Mouse (Mus musculus): ENCODE measurements around the gene Mtus2.

Mtus2 gene

DNA sequence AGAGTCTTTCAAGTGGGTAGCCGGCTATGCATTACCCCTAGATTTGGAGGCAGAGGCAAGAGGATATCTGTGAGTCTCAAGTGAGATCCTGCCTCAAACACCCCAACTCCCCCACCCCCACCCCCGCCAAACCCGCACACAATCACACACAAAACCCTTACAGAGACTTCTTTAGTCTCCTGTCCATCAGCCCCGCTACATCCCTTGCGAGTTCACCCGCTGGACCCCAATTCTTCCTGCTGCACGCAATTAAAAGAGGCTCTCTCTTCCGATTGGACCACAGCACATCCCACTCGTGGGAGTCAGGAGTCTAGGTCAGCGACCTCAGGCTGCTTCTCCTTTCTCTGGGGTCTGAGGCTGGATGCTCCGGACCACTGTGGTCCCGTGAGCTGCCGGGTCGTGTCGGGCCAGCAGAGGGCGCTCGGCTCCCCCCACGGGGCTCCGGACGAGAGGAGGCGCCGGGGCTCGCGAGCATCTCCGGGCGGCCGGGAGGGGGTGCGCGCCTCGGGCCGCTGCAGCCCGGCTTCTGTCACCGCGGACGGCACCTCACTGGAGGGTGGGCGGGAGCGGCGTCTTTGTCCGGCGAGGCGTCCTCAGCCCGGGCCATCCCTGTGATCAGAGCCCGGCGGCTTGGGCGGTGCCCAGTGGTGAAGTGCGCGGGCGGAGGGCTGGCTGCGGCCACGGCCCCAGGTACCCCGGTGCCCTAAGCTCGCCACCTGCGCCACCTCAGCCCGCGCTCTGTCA lies at the start of gene Mtus2:
Gene Mtus2, plus strand, starts transcription at position 500 of the 744 bp plus-strand sequence.
- ChIA-PET CTCF (interaction anchor here (0.5 to 3.1 kb wide), 41 partner anchors 7 to 1509 kb away, joined by 3 to 15 read pairs (median 4); no protein-coding TSS in a partner anchor), POLR2A (interaction anchor here in 3 of 4 experiments (0.5 to 1.5 kb wide), 14 partner anchors 8 to 771 kb away, joined by 3 to 6 read pairs (median 3); no protein-coding TSS in a partner anchor)

DNA sequence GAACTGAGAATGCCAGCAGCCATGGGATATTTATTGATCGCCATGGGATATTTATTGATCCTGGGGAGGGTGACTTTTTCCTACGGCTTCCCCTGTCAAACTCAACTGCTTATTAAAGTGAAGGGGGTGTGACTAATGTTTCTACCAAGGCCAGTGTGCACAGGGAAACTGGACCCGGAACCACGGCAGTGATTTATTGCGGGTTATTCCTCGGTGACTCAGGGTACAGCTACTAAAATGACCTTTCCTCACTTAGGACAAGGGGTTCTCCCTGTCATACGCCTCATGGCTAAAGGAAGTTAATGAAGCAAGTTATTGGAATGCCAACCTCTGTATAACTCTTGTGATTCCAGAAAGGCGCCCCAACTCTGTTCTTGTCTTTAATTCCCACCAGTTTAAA lies 49.3 kb upstream of the Mtus2 start:
- POLR2A ChIA-PET = interaction anchor here in 1 of 4 experiments (0.9 to 1.9 kb wide), 2 partner anchors 9 to 13 kb away, joined by 3 to 5 read pairs; partner anchors contain the start of gene Slc46a3
- CTCF ChIA-PET = interaction anchor here in 2 of 4 experiments (0.6 to 2.0 kb wide), 3 partner anchors 10 to 15 kb away, joined by 5 to 7 read pairs (median 7); partner anchors contain the start of gene Slc46a3 (in 1 of the 2)

DNA sequence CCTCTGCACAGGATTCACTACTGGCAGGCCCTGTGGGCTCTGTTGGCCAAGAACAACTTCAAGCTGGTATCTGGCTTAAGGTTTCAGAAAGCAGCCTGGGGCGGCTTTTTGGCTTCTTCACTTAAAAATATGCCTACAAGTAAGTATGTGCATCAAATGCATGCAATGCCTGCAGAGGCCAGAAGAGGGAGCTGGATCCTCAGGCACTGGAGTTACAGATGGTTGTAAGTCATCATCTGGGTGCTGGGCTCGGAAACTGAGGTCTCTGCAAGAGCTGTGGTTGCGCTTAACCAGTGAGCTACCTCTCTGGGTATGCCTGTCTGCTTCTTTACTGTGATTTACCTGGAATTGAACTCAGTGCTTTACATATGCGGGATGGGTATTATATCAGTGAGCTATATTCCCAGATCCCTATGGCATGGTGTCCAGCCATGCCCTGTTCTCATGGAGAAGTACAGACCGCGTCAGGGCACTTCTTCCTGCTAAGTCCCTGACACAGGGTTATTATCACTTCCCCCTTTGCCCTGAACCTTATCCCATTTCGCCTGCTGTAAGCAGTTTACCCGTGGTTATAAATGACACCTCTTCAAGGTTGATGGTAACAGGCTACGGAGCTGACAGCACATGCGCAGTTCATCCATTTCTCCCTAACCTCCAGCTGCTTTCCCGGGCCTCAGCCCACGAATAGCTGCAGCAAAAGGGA lies 46.2 kb upstream of the Mtus2 start:
- ChIA-PET CTCF (interaction anchor here (0.6 to 2.3 kb wide), 20 partner anchors 8 to 1367 kb away, joined by 3 to 16 read pairs (median 4); partner anchors contain the start of genes Slc46a3 (in 2 of the 4) and Mtus2 (in 1 of the 4)), POLR2A (interaction anchor here in 2 of 4 experiments (0.5 to 0.9 kb wide), 4 partner anchors 15 to 497 kb away, joined by 3 to 6 read pairs (median 4); partner anchors contain the start of gene Slc46a3 (in 1 of the 2))

DNA sequence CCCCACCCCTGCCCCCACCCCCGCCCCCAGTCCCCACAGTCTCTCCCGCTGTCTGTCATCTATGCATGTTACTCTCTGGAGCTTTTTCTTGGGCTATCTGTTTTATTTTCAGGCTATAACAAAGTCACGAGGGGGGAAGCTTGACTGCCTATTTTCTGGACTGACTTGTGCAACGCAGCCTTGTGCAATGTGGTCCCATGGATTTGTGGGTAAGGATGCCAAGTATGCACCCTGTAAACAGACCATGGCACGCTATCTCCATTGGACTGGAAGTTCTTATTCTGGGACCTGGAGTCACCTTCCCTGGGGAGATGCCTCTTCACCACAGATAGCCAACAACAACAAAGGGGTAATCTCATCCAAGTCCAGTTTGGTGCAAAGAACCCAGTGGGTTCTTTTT lies 45.4 kb upstream of the Mtus2 start:
- CTCF ChIA-PET = interaction anchor here (0.6 to 1.6 kb wide), 10 partner anchors 8 to 1366 kb away, joined by 3 to 11 read pairs (median 4); partner anchors contain the start of gene Slc46a3 (in 1 of the 4)
- POLR2A ChIA-PET = interaction anchor here in 1 of 4 experiments (0.6 kb wide), 1 partner anchor 19 kb away, joined by 3 read pairs; no protein-coding TSS in a partner anchor

DNA sequence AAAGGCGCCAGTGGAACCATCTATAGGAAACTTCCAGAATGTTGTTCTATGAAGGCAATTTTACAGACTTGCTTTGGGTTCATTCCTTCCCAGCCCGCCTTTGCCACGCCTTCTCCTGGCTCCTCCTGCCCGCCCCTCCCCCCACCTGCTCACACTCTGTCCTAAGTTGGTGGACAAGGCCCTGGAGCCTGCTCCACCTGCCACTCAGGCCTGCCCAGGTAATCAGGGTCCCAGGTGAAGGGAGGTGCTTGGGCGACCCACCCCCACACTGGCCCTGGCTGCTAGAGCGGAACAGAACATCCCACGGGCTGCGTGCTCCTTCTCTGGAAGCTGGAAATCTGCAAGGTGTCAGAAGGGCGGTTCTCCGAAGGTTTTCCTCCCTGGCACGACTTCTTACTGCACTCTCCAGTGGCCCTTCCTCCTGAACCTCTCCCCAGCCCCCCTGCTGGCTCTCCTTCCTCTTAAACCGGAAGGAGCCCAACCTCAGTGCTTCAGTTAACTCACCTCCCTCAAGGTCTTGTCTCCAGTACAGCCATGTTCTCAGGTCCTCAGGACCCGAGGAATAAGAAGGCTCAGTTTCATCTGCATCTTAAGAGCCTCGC lies 43.8 kb upstream of the Mtus2 start:
- ChIA-PET CTCF (interaction anchor here in 3 of 4 experiments (0.7 to 2.0 kb wide), 4 partner anchors 12 to 79 kb away, joined by 3 to 14 read pairs (median 4); no protein-coding TSS in a partner anchor), POLR2A (interaction anchor here in 1 of 4 experiments (0.7 to 2.1 kb wide), 4 partner anchors 39 to 642 kb away, joined by 3 to 7 read pairs (median 4); no protein-coding TSS in a partner anchor)

DNA sequence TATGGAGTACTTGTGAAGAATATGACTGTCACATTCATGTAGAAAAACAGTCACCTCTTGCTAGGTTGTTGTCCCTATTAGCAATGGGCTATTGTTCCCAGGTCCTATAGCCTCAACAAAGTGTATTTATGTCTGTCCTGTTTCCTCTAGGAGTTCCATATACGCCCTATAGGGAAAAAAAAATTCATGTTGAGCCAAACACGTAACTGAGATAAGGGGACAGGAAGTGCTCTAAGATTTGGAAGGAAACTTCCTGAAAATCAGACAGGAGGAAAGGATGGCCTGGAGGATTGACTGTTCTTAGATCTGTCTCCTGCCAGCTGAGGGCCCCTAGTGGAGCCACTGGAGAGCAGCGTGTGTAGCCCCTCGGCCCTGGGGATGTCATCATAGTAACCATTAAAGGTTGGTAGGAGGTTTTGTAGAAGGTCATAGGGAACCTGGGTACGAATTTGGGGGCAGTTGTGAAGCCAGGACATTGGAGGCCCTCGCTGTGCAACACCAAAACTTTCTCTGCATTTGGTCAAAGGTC lies 42.0 kb upstream of the Mtus2 start:
- POLR2A ChIA-PET = interaction anchor here in 1 of 4 experiments (1.2 to 1.5 kb wide), 2 partner anchors 21 to 467 kb away, joined by 3 read pairs; partner anchors contain the start of gene Slc46a3
- CTCF ChIA-PET = interaction anchor here in 3 of 4 experiments (0.5 to 1.4 kb wide), 6 partner anchors 11 to 331 kb away, joined by 3 to 5 read pairs (median 3); no protein-coding TSS in a partner anchor

DNA sequence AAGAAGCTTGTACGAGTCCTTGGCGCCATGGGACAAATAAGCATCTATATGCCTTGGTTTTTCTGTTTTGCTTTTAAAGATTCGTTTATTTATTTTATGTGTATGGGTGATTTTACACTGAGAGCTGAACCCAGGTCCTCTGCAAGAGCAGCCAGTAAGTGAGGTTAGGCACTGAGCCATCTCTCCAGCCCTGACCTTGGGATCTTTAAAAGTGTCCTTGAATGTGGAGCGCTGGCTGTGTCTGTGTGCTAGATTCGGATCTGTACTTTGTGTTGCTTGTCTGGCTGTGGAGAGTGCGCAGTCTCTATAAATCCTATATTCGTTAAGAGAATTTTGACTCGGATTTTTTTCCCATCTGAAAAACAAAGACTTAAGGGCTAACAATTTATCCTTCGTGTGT lies 40.9 kb upstream of the Mtus2 start:
- POLR2A ChIA-PET = interaction anchor here in 1 of 4 experiments (0.5 kb wide), 1 partner anchor 500 kb away, joined by 4 read pairs; no protein-coding TSS in a partner anchor
- CTCF ChIA-PET = interaction anchor here in 3 of 4 experiments (0.7 to 1.4 kb wide), 3 partner anchors 10 to 1054 kb away, joined by 3 to 6 read pairs (median 5); no protein-coding TSS in a partner anchor

DNA sequence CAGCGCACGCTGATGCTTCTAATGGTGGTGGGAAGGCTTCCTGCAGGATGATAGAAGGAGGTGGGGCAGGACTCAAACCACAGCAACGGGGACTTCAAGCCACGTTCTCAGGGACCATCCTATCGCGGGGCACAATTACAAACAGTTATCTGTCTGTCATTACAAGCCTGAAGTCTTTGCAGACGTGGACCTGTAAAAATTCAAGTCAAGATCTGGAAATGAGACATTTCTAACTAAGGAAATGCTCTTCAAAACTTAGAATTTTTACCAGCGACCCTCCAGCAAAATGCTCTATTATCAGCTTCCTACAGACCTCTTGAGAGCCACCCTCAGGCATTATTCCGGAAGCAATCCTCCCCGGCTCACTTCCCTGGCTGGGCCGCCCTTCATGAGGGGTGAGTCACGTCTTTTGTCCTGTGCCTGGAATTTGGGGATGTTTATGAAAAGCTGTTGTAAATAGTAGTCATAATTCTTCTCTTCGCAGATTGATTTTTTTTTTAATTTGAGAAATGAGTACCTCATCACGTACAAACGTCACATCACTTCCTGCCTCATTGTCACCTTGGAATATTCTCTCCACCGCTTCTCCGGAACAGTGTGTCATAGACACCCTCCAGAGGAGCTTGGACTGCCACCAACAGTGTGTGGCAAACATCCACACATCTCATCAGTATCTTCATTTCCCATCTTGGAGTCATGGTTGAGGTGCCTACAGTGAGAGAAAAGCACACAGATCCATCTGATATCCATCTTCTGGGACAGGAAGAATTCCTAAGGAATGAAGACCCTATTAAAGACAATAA lies 38.9 kb upstream of the Mtus2 start:
- ChIA-PET POLR2A (interaction anchor here in 1 of 4 experiments (1.0 kb wide), 1 partner anchor 10 kb away, joined by 3 read pairs; no protein-coding TSS in a partner anchor), CTCF (interaction anchor here in 2 of 4 experiments (0.6 to 0.7 kb wide), 3 partner anchors 11 to 486 kb away, joined by 3 to 5 read pairs (median 3); no protein-coding TSS in a partner anchor)

DNA sequence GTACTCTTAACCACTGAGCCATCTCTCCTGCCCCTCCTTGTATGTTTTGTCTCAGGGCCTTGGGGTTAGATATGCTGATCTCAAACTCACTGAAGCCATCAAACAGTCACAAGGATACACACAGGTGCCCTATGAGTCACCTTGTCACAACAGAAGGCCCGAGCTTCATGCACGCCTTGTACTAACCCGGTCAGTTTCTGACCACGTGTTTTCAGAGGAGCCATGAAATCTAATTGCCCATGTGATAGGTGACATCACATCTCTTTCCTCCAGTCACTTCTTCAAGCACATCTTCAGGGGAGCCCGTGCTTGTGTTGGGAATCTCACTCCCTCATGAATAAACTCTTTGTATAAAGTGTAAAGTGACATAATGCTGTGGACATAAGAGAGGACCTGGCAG lies 32.5 kb upstream of the Mtus2 start:
- POLR2A ChIA-PET = no interaction called here

DNA sequence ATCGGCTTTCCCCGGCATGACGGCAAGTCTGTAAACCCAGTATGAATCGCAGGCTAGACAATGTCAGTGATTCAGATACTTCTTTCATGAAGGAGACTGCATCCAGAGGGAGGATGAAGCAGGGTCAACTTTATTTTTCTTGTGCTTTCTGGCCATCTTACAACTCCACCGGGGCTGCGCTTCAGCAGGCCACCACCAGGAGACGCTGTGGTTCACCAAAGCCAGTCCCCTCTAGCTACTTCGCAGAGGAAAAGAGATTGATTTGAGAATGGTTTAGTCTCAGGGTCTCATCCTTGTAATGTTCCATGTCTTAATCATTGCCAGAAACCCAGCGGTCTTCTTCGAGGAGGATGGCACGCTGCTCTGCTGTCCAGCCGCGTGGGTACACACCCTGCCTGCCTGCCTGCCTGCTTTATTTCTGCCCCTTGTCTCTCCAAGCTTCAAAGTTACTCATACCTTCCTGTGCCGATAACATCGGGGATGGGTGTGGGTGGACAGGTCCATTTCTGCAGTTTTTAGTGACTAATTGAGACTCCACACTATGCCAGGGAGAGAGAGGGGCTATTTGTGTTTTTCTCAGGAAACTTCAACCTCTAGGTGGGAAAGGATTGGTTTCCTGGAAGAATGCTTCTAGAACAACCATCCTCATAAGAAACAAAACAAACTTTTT lies 31.1 kb upstream of the Mtus2 start:
- CTCF ChIA-PET = interaction anchor here (0.5 to 2.0 kb wide), 54 partner anchors 8 to 971 kb away, joined by 3 to 15 read pairs (median 3); partner anchors contain the start of genes Mtus2 (in 2 of the 4), Slc46a3 (in 2 of the 4) and Pomp (in 1 of the 4)

More for the DNA sequence above, 32.5 kb upstream of the Mtus2 start:
- CTCF ChIA-PET = interaction anchor here (0.6 to 2.0 kb wide), 7 partner anchors 11 to 149 kb away, joined by 3 to 14 read pairs (median 8); no protein-coding TSS in a partner anchor

DNA sequence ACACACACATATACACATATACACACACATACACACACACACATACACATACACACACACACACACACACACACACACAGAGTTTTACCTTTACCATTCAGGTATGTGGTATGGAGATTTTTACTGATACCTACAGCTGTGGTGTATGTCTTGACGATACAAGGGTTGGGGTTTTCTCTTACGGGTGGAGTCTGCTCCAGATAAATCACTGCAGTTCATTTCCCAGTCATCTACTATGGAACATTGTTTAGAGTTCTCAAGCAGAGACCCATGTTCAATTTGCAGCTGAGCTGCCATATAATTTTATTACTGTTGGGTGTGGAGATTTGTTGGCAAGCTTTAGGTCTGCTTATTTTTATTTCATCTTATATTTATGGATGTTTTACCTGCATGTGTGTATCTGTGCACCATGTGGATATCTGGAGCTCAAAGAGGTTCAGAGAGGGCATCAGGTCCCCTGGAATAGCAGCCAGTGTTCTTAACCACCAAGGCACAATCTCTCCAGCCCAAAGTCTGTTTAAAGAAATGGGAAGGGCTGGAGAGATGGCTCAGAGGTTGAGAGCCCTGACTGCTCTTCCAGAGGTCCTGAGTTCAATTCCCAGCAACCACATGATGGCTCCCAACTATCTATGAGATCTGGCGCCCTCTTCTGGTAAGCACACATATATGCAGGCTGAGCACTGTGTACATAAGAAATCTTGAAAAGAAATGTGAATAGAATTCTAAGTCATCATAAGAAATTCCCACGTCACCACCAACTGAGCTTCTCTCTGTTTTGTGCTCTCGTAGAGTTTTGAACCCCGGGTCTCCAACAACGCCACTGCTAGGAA lies 28.2 kb upstream of the Mtus2 start:
- ChIA-PET POLR2A (interaction anchor here in 1 of 4 experiments (1.0 kb wide), 1 partner anchor 13 kb away, joined by 3 read pairs; no protein-coding TSS in a partner anchor), CTCF (interaction anchor here (0.6 to 1.3 kb wide), 7 partner anchors 14 to 404 kb away, joined by 3 to 4 read pairs (median 3); no protein-coding TSS in a partner anchor)

More for the DNA sequence above, 31.1 kb upstream of the Mtus2 start:
- POLR2A ChIA-PET = interaction anchor here in 2 of 4 experiments (0.7 to 1.0 kb wide), 5 partner anchors 10 to 86 kb away, joined by 3 to 6 read pairs (median 3); no protein-coding TSS in a partner anchor

DNA sequence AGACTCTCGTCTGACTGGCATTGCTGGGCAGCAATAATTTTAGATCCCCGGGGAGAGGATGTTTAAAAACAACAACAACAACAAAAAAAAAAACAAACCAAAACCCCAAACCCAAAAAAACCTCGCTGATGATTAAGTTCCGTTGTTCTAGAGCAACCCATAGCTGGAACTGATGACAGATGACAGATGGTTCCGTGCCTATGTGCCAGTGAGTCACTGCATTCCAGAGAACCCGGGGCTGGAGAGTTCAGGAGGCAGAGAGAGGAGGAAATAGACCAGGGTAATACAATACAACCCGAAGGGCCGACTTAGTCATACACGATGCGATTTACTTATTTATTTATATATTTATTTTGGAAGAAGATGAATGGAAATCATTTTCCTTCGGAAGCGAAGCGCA lies 22.0 kb upstream of the Mtus2 start:
- CTCF ChIA-PET = interaction anchor here (0.6 to 2.3 kb wide), 15 partner anchors 9 to 348 kb away, joined by 3 to 9 read pairs (median 4); partner anchors contain the start of gene Mtus2 (in 1 of the 4)
- POLR2A ChIA-PET = no interaction called here

DNA sequence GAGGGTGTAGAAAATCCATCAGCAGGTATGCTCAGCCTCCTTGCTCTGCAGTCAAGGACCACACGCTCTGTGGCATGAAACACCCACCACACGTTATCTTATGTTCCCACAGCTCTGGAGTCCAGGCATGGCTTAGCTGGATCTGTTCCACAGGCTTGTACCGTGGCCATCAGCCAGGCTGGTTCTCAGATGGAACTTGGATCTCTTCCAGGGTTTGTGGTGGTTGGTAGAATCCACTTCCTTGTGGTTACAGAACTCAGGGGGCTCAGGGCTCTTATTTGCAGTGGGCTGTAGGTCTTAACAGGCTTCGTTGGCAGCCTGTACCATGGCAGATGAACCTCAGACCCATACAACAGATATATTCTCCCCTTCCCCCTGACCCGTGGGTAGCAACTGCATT lies 17.9 kb upstream of the Mtus2 start:
- CTCF ChIA-PET = interaction anchor here in 3 of 4 experiments (0.9 to 1.5 kb wide), 4 partner anchors 13 to 18 kb away, joined by 3 to 4 read pairs (median 3); partner anchors contain the start of gene Mtus2 (in 1 of the 3)
- POLR2A ChIA-PET = no interaction called here

DNA sequence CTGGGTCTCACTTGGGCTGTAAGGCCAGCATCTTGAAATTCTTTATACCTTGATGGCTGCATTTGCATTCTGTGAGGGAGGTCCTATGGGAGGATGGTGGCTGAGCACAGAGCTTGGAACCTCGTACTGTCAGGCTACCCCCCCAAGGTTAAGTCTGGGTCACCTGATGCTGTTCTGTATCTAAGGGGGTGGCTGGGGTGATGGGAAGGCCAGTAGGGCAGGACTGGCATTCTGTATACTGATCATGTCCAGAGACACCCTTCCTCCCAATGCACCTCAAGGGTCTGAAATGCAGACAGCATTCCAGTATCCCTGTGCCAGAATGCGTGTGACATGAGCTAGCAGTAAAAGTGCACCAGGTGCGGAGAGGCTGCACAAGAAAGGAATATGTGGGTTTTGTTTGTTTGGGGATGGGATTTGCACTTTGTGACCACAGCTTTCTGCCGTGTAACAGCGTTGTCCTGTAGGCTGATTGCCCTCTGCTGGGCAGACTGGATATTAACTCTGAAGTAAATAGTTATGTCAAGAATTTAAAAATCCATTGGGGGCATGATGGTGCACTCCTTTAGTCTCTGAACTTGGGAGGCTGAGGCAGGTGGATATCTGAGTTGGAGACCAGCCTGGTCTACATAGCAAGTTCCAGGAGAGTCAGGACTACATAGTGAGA lies 12.0 kb upstream of the Mtus2 start:
- POLR2A ChIA-PET = interaction anchor here in 1 of 4 experiments (1.8 kb wide), 1 partner anchor 12 kb away, joined by 4 read pairs; the partner anchor contains the start of gene Mtus2

More for the DNA sequence above, 12.0 kb upstream of the Mtus2 start:
- CTCF ChIA-PET = interaction anchor here in 2 of 4 experiments (0.6 to 1.2 kb wide), 9 partner anchors 9 to 142 kb away, joined by 3 to 10 read pairs (median 3); partner anchors contain the start of gene Mtus2 (in 2 of the 2)
